Mouse (Mus musculus) G1E-ER4 (cell line): ENCODE measurements around the gene Dag1. TPM values are rescaled to one million over a fixed set of nuclear protein-coding genes. Genes with fewer than 3 reads are reported as not detected.

Experiments used
- GATA1 ChIP-seq: IDR thresholded peaks from one replicate; pipeline ENCODE4 v1.8.0; 2012; ENCODE audit warnings: low read length, inconsistent platforms
- polyA plus RNA-seq: library from polyadenylated mRNA; stranded (reverse); fragments of >175 nt; gene quantifications from 2 replicates; pipeline ENCODE4 v1.2.3, GENCODE M21; 2012

The Dag1 gene
- polyA plus RNA-seq, 1 experiment: 20.0 TPM

DNA sequence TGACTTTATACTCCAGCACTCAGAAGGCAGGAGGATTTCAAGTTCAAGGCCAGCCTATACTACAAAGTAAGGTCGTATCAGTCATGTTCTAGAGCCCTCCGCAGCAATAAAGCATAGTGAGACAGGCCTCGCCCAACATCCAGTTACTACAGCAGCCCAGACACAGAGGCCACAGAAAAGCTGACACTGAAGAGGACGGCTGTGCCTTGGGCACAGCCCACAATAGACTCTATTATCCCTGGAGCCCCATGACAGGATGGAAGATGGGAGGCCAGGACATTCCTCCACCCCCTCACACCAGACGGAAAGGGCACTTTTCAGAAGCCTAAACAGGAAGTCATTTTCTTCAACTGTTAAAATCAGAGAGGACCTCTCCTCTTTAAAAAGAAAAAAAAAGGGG lies 14.8 kb downstream of the Dag1 start:
- no peak for TF ChIP-seq GATA1

DNA sequence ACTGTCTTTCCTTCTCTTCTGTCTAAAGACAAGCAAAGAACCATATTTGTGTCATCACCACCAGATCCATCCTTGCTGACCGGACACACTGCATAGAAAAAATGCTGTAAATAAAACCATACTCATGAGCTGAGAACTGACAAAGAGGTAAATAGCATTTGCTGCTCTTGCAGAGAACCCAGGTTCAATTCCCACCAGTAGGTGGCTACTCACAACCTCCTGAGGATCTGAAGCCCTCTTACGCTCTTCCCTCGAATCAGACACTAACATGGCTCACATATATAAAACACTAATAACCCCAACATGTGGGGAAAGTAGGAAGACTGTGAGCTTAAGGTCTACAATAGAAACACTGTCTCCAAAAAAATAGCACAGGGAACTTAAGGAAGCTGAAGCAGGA lies 18.8 kb downstream of the Dag1 start:
- no peak for TF ChIP-seq GATA1

DNA sequence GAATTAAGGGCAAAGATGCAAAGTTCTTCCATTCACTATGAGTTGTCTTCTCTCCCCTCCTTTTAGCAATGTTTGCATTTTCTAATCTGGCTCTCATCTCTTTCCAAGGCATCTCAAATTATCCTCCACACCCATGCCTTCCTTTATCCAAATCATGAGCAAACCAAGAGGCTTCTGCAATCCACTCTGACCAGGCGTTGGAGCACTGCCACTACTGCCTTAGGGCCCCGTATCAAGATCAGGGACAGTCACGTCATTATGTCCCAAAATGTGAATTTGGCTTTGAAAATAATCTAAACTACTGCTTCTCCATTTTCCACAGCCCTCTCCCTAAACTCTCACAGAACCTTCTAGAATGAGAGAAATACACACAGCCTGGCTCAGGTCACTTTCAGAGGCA lies 19.2 kb downstream of the Dag1 start:
- TF ChIP-seq GATA1: no peak

DNA sequence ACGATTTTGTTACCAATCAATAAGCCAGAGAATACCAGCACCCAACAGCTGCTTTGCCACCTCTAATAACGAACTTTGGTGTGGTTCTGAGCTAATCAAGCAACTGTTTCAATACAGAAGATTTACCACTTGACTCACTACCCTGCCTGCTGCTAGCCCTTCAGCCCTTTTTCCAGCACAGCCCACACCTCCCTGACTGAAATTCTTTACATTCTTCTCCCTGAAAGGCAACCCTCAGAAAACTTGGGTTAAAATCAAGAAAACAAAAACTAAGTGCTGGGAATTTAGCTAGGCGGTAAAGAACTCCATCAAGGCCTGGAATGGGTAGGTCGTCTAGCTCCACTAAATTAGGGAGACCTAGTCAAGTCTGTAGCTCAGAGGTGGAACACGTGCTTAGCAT lies 23.8 kb downstream of the Dag1 start:
- no peak for TF ChIP-seq GATA1

DNA sequence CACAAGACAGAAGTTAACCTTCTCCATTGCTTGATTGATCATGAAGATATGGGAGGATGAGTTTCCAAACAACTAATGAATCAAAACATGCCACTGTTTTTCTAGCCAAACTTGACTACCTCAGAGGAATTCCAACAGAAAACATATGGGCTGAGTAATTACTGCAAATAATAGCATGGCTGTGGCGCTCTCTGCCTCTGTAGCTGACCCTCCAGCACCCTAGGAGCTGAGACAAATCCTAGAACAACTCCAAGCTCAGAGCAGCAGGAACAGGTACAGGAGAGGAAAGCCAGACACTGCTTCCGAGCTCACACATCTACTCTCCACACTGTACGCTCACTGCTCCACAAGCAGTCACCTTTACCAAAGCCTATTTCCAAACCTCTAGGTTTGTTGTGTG lies 24.9 kb downstream of the Dag1 start:
- TF ChIP-seq GATA1: no peak

DNA sequence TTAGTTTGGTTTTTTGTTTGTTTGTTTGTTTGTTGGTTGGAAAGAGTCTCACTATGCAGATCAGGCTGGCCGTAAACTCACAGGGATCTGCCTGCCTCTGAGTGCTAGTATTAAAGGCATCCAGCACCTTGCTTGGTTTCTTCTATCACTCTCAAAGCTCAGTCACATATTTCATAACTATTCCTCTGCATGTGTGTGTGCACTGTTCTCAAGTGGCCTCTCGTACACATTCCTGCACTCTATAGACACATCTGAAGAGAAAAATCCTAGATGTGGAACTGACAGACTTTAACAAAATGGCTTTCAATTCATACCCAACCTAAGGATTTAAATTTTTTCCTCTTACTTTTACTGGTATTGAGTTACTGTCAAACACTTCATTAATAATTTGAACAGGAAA lies 25.4 kb downstream of the Dag1 start:
- TF ChIP-seq GATA1: no peak

DNA sequence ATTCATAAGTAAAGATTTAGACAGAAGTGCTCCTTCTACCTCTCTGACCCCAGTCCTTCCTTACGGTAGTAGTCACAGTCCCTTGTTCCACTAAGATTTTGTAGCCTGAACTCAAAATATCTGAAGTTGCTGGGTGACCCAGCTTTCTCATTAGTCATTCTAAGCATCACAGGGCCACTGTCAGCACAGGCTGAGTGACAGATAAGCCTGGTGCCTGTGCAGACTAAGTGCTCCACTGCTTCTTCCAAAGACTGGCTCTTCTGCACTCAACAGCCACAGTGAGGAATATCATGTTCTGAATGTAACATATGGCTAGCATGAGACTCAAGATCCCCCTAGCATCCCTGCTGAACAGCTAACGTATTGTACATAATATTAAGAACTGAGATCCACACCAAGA lies 29.1 kb downstream of the Dag1 start:
- TF ChIP-seq GATA1: no peak

DNA sequence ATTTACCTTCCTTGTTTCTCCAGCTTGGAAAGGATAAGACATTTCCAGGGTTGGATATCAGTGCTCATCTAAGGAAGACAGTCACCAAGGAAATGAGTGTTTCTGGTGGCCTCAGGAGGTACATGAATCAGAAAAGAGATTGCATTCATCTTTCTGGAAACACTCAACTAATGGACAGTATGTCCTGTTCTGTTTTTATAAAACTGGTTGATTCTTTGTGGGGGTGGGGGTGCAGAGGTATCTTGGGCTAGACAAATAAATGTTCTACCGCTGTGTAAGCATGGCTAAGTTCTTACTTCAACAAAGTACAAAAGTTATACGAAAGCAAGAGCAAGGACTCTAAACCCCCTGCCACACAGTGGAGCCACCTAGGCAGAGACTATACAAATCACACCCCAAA lies 30.9 kb downstream of the Dag1 start:
- TF ChIP-seq GATA1: no peak

DNA sequence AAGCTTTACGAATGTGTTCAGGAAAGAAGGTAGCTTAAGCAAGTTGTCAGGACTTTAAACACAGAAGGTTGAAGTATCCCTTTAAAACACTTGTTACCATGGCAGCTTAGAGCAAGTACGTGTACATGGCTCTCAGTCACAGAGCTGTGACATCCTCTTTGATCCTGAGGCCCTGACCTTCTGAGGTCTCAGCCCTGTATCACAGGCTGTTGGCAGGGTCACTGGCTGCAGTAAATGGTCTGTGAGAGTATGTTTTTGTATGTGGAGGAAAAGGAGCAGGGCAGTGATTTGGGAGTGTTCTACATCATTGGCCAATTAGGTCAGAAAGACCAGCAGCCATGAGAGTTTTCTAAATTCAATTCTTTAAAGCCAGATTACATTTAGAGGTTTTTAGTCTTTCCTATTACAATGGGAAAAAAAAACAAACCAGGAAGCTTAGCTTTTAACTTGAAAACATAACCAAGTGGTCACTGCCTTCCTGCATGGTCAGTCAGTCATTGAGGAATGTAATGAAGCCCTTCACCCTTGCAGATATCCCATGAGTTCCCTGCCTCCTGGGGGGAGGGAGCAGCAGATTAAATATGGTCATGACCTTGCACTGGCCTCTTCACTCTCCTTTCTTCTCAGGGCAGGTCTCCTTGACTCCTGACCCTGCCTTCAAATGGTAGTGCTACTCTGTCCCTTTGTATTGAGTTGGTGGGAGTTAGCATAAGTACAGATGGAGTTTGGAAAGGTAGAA lies 35.7 kb downstream of the Dag1 start:
- TF ChIP-seq GATA1: no peak

DNA sequence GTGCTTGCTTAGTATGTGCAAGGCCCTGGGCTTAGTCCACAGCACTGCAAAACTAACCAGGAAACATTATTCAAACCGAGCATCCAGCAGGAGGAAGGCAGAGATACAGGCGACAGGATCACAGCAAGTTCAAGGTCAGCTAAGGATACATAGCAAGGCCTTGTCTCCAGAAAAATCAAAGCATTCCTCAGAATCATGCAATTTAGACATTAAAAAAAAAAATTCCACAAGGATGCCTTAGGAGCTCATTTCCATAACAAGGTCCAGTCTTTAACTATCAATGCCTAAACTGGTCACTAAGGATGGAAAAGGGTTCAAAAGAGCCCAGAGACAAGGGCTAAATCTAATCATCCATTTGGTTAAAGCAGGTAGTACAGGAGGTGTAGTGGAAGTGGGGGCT lies 38.6 kb downstream of the Dag1 start:
- TF ChIP-seq GATA1: no peak

DNA sequence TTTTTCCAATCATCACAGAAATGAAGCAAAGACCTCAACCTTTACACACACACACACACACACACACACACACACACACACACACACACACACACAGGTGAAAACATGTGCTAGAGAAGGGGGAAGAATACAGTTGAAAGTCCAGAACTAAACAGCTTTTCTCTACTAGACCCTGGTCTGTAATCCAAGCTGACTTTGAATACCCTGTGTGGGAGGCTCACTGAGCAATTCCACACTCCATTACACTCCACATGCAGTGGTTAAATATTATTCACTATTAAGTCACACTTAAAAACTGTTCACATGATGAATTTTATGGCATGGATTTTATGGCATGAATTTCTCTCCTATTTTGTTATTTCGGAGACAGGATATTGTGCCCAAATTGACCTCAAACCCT lies 40.1 kb downstream of the Dag1 start:
- TF ChIP-seq GATA1: no peak

DNA sequence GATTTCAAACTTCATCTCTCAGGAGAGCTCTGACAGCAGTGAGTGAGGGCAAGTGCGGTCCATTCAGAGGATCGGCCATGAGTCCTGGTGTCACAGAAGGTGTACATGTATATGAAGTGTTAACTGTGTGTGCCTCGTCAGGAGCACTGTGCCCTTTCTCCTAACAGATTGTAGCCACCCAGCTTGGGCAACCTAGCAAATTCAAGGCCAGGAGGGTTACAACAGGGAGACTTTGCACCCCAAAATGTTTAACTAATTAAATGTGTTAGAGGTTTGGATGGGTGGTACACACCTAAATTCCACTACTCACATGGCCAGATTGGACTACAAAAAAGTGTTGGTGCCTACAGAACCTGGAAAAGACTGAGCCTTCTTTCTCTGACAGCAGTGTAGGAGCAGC lies 42.2 kb downstream of the Dag1 start:
- no peak for TF ChIP-seq GATA1

DNA sequence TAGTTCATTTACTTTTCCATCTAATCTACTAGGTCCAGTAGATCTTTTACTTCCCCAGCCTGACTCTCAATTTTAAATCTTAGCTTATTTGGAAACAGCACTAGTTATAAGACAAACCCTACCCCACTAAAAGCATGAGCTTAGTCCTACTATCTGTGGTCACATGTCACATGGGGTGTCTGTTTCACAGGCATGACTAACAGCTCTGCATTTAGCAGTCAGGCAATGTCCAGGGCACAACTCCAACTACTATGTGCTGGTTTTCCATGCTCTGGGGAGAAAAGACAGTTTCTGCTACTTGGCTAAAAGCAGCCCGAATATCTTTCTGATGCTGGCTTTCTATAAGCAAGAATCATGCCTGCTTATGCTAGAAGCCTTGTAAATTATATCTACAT lies 43.4 kb downstream of the Dag1 start:
- TF ChIP-seq GATA1: no peak

DNA sequence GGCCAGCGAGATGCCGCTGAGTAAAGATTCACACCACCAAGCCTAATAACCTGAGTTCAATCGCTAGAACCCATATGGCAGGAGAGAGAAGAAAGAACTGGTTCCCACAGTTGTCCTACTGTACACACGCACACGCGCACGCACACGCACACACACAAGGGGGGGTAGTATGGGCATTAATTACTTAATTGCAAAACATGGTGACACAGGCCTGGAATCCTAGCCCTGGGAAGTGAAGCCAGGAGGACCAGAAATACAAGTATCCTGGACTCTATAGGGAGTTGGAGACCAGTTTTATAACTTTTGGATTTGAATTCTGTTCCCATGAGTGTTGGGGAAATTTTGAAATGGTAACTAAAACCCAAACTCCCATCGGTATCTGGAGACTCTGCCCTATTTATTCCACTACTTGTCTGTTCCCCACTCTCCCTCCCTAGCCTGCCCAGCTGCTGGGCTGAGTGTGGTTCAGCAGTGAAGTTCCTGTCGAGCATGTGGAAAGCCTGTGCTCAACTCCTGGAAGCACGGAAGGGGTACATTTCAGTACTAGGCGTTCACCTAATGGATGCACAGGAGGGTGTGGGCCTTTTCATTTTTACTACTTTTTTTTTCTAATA lies 43.9 kb downstream of the Dag1 start:
- no peak for TF ChIP-seq GATA1

DNA sequence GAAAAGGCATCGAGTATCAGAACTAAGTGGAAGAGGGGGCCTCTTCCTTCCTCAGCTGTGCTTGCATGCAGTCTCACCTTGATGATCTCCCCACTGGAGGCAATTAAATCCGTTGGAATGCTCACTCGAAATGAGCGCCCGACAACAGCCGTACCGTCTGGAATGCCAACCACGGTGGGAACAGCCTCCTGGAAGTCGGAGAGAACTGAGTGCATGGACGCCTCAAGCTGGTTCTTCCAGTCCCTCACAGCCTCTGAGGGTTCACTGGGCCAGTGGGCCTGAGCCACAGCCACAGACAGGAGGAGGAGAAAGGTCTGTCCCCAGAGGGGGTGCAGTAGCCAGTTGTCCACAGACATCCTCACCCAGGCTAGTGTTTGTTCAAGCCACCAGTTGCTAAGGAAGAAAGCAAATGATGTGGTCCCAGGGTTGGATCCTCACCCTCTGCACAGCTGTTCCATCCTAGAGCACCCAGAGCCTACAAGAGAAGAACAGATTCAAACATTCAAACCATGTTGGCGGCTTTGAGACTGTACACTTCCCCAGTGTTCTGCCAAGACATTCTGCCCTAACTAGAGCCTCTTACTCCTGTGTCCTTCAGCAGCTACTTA lies 45.7 kb downstream of the Dag1 start:
- TF ChIP-seq GATA1: no peak

DNA sequence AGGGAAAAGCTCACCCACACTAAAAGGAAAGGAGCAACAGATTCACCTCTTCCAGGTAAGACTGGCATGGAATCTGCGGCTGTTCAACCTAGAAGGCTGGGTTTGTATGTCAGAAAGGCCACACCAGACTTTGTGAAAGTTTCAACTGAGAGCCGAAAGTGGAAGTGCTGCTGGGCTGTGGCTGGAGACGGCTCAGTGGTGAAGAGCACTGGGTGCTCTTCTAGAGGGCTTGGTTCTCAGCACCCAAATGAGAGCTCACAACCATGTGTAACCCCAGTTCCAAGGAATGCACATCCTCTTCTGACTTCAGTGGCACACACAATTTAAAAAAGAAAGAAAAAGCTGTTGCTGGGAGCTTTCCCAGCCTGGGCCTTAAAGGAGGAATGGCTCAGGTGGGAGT lies 46.4 kb downstream of the Dag1 start:
- no peak for TF ChIP-seq GATA1

DNA sequence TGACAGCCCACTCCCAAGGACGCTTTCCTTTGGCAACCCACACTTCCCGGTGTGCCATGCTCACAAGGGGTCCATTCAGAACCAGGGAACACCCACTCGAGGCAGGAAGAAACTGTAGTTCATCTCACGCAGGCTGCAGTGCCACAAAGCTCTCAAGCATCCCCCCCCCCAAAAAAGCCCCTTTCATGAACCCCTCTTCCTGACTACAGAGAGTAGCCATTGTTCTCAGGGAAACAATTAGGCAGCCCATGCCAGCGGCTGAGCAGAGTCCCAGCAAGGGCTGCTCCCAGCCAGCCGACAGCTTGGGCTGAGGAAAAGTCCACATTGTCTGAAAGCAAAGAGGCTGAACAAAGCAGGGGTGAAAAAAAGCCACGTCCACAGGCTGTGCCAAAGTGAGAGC lies 50.7 kb downstream of the Dag1 start:
- no peak for TF ChIP-seq GATA1

DNA sequence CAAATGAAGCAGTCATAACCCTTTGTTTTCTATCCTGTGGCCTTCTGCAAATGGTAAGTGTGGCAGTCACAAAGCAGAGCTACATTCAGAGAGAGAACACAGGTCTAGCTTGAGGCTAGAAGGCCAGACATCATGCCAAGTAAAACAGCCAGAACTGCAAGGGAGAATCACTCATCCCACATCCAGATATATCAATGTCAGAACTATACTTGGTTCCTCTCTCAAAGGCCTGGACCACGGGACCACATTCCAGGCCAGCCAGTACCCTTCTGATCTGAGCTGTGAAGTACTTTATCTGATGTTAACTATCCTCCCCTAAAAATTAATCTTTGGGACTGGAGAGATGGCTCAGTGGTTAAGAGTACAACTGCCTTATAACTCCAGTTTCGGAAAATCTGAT lies 51.3 kb downstream of the Dag1 start:
- TF ChIP-seq GATA1: no peak

DNA sequence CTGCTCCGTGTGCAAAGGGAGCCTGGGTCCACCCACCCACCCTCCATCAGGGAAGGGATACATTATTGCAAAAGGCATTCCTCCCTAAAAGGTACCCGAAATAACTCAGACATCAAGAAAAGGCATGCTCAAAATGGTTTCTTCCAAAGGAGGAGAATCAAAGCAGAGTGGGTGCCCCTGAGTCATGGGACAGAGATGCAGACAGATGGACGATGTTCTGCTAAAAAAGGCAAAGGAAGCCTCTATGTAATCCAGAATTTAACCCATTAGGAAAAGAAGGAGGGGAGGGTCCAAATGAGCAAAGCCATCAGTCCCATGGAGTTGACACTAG lies 58.2 kb downstream of the Dag1 start:
- no peak for TF ChIP-seq GATA1
